Mouse (Mus musculus): Measurements from ENCODE around the gene Syk.

GRCm38 (mm10) chr13:52658477-52658876 is 75.5 kb downstream of the Syk start:
- TF ChIP-seq CTCF (IDR thresholded peaks at IDR 0.05; ENCODE audit: control insufficient read depth, insufficient read depth, insufficient replicate concordance, low read depth, low read length) (peak; percentile 93), POLR2A (IDR thresholded peaks at IDR 0.05; ENCODE audit: control insufficient read depth, low read depth, low read length) (no peak)
